Mouse (Mus musculus) forebrain, embryonic 16.5 days (tissue): Measurements from ENCODE around the gene Tfpi2. TPM values are rescaled to one million over a fixed set of nuclear protein-coding genes. Genes with fewer than 3 reads are reported as not detected.

Experiments
- ATAC-seq: fragments of 200-750 bp; cut with Nextera tagmentation; 2 replicates; pipeline ENCODE4 v1.8.0; 2017; ENCODE audit warnings: mild to moderate bottlenecking, moderate library complexity
- H3K27ac ChIP-seq: fragments of 300-500 bp; sonication (generic); 2 replicates; pipeline ENCODE4 v1.5.1; 2014; ENCODE audit warnings: low read length, control low read depth
- H3K27me3 ChIP-seq: fragments of 300-500 bp; sonication (generic); replicated peaks from 2 replicates; pipeline ENCODE4 v1.6.1; 2014; ENCODE audit warnings: low read length; ENCODE audit not compliant: control insufficient read depth, insufficient read depth
- H3K36me3 ChIP-seq: fragments of 300-500 bp; sonication (generic); 2 replicates; pipeline ENCODE4 v1.6.1; 2014; ENCODE audit not compliant: control insufficient read depth, insufficient read depth
- H3K4me1 ChIP-seq: fragments of 300-500 bp; sonication (generic); replicated peaks from 2 replicates; pipeline ENCODE4 v1.6.1; 2014; ENCODE audit warnings: low read length; ENCODE audit not compliant: control insufficient read depth, insufficient read depth
- H3K4me2 ChIP-seq: fragments of 300-500 bp; sonication (generic); 2 replicates; pipeline ENCODE4 v1.6.1; 2014; ENCODE audit warnings: mild to moderate bottlenecking, low read length, control low read depth
- H3K4me3 ChIP-seq: fragments of 300-500 bp; sonication (generic); replicated peaks from 2 replicates; pipeline ENCODE4 v1.5.1; 2014; ENCODE audit warnings: mild to moderate bottlenecking, low read length, control low read depth
- H3K9ac ChIP-seq: fragments of 300-500 bp; sonication (generic); replicated peaks from 2 replicates; pipeline ENCODE4 v1.6.1; 2014; ENCODE audit warnings: low read depth, low read length, control low read depth
- H3K9me3 ChIP-seq: fragments of 300-500 bp; sonication (generic); 2 replicates; pipeline ENCODE4 v1.6.1; 2016; ENCODE audit warnings: low read length; ENCODE audit not compliant: control insufficient read depth
- WGBS: fragments of 180-500 bp; shearing (Covaris S2); extraction: QIAGEN DNeasy Blood & Tissue Kit; methylation state at CpG from one replicate; pipeline ENCODE4 v1.1.7; 2014; 5-methylcytosine and 5-hydroxymethylcytosine counted together
- polyA plus RNA-seq: library from polyadenylated mRNA; unstranded; fragments of >200 nt; fragmentation: Nextera tagmentation; extraction: Ambion mirVana; gene quantifications from 2 replicates; pipeline ENCODE4 v1.2.1, GENCODE M21; 2015

The Tfpi2 gene
- polyA plus RNA-seq, 1 experiment from 2014 or later = 0.46 TPM

DNA sequence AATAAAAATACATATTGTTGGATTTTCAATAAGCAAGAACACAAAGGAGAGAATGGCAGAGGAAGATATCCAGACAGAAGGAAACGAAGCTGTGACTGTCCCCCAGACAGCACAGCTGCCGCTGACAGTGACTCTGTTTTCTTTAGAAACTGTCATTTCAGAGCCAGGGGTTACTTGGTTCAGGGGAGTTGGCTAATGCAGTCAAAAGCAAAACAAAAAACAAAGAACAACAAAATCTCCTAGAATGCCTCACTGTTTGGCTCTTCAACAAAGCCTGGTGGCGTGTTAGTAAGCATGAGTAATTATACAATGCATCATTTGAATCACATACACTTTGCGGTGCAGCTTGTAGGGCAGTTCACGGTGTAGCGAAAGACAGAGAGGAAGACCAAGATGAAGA lies 10.6 kb upstream of the Tfpi2 start:
- no peaks in the 10 kb centered on the region for H3K9me3 ChIP-seq
- ATAC-seq = no peak
- no peak overlapping the region for H3K4me2 ChIP-seq
- no peak overlapping the region for H3K9ac ChIP-seq
- H3K4me1 ChIP-seq = peaks cover 4% of the 10 kb centered on the region
- H3K36me3 ChIP-seq = no peaks in the 10 kb centered on the region
- no peaks in the 10 kb centered on the region for H3K27me3 ChIP-seq
- WGBS = 53% methylated on average over 6 of the region's 6 CpGs
- no peak overlapping the region for H3K4me3 ChIP-seq
- H3K27ac ChIP-seq = no peak overlapping the region

DNA sequence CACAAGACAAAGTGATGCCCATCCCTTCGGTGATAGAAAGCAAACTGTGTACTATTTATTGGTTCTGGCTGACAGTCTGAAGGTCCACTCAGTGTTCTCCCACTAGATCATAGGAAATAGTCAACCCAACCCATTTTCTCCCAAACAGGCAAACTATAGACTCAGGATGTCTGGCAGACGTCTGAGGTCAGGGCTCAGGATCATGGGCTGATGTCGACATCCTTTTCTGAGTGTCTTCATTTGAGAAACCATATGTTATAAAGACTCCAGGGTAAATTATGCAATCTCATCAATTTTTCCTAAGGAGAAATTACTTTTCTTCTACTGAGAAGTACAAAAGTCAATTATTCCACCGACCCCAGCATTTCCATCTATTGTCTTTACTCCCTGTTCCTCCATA lies 9.4 kb upstream of the Tfpi2 start:
- no peaks in the 10 kb centered on the region for H3K36me3 ChIP-seq
- no peak overlapping the region for H3K9ac ChIP-seq
- H3K4me1 ChIP-seq = no peaks in the 10 kb centered on the region
- no peak overlapping the region for H3K4me3 ChIP-seq
- no peak for ATAC-seq
- H3K4me2 ChIP-seq = no peak overlapping the region
- no peak overlapping the region for H3K27ac ChIP-seq
- WGBS = 87% methylated on average over 4 of the region's 4 CpGs
- H3K27me3 ChIP-seq = no peaks in the 10 kb centered on the region
- no peaks in the 10 kb centered on the region for H3K9me3 ChIP-seq

DNA sequence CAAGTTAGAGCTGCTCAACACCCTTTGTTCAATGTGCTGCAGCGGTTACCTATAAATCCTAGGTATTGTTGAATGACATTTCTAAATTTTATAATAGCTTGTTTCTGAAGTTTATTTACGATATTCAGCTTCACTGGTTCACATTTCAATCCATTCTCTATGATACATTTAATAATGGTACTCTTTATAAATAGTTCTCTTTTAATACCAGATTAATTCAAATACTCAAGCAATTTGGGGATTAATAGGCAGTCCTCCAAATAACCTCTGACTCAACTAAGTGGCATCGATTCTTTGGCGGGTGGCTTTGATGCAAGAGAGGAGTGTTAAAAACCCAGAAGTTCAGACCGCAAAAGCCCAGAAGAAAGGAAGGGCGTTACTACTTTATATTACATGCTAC lies 4.8 kb upstream of the Tfpi2 start, which contains the start of gene Gngt1:
Gene Gngt1, plus strand, starts transcription at position 301 of the 400 bp plus-strand sequence.
- ATAC-seq = no peak
- Histone ChIP-seq H3K36me3 (no peaks in the 10 kb centered on the region), H3K4me1 (no peaks in the 10 kb centered on the region), H3K4me2 (no peak within 1 kb of the TSS), H3K9me3 (no peaks in the 10 kb centered on the region), H3K27me3 (no peaks in the 10 kb centered on the region), H3K9ac (no peak within 1 kb of the TSS), H3K4me3 (no peak within 1 kb of the TSS), H3K27ac (no peak within 1 kb of the TSS)
- WGBS = 80% methylated on average over 6 of the region's 6 CpGs

DNA sequence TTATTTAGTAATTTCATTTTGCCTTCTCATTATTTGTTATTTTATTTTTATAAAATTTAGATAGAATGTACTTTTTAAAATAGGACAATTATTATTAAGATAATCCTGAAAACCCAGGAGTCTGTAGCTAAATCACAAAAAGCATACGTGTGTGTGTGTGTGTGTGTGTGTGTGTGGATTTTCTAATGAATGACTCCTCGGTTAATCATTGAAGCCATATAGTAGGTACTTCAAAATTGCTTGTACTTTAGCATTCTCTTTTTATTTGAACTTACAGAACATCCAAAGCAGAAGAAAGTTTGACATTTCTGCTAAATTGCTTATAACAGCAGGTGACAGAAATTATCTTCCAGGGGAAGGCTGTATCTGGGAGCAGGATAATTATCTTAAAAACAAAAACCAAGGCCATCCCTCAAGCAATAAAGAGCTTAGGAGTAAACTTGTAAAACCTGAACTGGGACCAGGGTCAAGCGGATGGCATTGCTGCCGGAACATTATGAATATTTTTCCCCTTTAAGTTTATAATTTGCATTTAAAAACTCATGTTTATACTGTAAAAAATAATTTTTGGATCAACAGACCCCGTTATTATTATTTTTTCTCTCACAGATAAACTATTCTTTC lies 5.9 kb downstream of the Tfpi2 start:
- no peaks in the 10 kb centered on the region for H3K9me3 ChIP-seq
- WGBS = 93% methylated on average over 5 of the region's 5 CpGs
- no peaks in the 10 kb centered on the region for H3K36me3 ChIP-seq
- H3K27ac ChIP-seq = no peak overlapping the region
- no peaks in the 10 kb centered on the region for H3K27me3 ChIP-seq
- no peaks in the 10 kb centered on the region for H3K4me1 ChIP-seq
- H3K9ac ChIP-seq = no peak overlapping the region
- ATAC-seq = no peak
- H3K4me3 ChIP-seq = no peak overlapping the region
- no peak overlapping the region for H3K4me2 ChIP-seq

DNA sequence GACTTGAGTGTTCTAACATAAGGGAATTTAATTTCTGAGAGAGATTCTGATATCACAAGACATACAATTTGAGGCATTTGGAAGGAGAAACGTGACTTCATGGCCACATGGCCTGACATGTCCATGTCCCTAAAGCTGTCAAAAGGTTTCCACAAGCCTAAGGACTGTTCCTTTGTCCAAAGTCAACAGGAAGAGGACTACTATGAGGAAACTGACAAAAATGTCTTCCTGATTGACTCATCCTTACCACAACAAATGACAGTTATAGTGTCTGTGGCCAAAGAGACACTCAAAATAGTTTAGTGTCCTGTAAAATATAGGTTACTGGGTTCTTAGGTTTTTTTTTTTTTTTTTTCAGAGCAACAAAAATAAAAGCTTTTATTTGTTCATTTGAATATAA lies 15.0 kb downstream of the Tfpi2 start:
- H3K4me3 ChIP-seq = no peak overlapping the region
- 81% methylated on average over 1 of the region's 1 CpGs for WGBS

DNA sequence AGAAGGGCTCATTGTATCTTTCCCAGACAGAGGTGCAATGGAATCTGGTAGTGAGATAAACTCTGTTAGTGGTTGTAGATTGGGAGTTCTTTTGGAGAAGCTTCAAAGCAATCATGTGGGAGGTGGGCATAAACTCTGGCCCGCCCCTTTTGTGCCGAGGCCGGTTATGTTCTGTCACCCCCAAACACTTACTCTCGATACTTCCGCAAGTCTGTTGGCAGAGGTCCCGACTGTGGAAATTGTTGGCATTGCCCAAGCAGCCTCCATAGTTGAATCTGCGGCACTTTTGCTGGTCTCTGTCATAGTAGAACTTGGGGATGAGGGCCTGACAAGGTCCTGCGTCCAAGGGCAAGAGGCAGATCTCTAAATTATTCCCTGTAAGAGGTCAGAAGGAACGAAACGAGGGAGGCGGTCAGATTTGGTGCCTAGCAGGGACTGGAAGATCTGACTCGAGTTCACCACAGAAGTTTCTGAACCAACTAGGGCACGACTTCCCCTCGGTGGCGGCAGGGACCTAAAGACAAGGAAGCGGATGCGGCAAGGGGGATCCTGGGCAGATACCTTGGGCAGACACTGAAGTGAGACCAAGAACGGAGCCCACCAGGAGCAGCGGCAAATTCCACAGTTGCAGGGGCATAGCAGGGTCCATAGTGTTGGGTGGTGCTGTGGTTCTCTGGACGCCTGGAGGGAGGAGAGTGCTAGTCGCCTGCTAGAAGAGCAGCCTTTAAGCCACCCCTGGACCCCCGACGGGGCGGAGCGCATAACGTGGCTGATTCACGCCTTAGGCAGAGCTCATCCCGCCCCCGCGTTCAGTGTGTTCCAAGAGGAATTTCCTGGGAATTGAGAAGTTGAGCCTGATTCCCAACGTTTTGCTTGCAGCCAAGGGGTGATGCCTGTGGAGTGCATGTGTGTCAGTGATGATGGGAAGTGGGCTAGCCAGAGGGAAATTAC lies 20.8 kb downstream of the Tfpi2 start:
- Histone ChIP-seq H3K4me3 (no peak overlapping the region), H3K4me1 (no peaks in the 10 kb centered on the region), H3K27me3 (no peaks in the 10 kb centered on the region; the same call in 1 of the 2 replicates), H3K9ac (no peak overlapping the region), H3K27ac (no peak overlapping the region), H3K9me3 (no peaks in the 10 kb centered on the region), H3K36me3 (no peaks in the 10 kb centered on the region), H3K4me2 (peak overlapping the region; percentile 32)
- WGBS = 30% methylated on average over 31 of the region's 31 CpGs
- ATAC-seq = no peak

More for the DNA sequence above, 15.0 kb downstream of the Tfpi2 start:
- no peaks in the 10 kb centered on the region for H3K27me3 ChIP-seq
- no peak overlapping the region for H3K27ac ChIP-seq
- H3K9ac ChIP-seq = no peak overlapping the region
- no peaks in the 10 kb centered on the region for H3K4me1 ChIP-seq
- no peak overlapping the region for H3K4me2 ChIP-seq
- ATAC-seq = no peak
- no peaks in the 10 kb centered on the region for H3K36me3 ChIP-seq
- no peaks in the 10 kb centered on the region for H3K9me3 ChIP-seq

DNA sequence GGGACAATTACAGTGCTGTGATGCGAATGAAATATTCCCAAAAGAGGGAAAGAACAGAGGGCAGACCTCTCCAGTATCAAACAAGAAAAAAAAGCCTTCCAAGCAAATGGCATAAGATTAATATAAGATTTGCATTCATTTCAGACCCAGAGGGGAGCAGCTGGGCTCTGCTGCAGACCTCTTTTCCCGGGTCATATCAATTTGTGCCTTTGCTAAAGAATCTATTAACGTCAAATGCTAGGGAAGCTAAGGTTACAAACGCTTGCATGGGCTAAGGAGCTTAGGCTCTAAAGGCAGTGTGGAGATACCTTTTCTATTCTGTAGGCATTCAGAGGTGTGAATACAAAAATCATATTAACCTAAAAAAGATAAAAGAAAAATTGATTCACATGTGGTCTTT lies 33.8 kb downstream of the Tfpi2 start:
- Histone ChIP-seq H3K9me3 (no peaks in the 10 kb centered on the region), H3K4me2 (no peak overlapping the region), H3K9ac (no peak overlapping the region), H3K27me3 (no peaks in the 10 kb centered on the region), H3K4me1 (no peaks in the 10 kb centered on the region), H3K4me3 (no peak overlapping the region), H3K36me3 (no peaks in the 10 kb centered on the region), H3K27ac (no peak overlapping the region)
- WGBS = 59% methylated on average over 4 of the region's 4 CpGs
- ATAC-seq = no peak

DNA sequence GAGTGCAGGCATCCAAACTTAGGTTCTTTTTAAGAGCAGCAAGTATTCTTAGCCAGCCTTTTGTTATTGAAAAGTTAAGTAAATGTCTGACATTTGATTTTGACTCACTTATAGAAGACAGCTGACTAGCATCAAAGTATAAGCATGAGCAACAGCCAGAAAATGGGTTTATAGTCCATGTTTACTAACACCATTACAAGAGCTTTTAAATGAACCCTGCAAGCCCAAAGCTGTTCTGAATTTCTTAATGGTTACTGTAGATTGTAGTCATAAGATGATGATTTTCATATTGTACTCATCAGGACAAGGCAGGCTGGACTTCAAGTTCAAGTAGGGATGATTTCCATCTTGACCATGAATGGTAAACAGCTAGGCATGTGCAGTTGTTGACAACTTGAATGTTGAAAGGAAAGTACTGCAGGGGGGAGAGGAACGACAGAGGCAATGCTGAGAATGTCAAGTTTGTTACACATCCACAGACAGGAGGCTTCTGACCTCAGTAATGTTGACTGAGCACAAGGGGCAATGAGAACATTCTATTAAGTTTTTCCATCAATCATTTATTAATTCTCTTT lies 52.5 kb downstream of the Tfpi2 start:
- no peak for ATAC-seq
- Histone ChIP-seq H3K9ac (no peak overlapping the region), H3K4me1 (no peaks in the 10 kb centered on the region), H3K9me3 (no peaks in the 10 kb centered on the region), H3K36me3 (no peaks in the 10 kb centered on the region), H3K27me3 (no peaks in the 10 kb centered on the region), H3K4me3 (no peak overlapping the region), H3K27ac (no peak overlapping the region), H3K4me2 (no peak overlapping the region)
- WGBS = 67% methylated on average over 1 of the region's 1 CpGs

DNA sequence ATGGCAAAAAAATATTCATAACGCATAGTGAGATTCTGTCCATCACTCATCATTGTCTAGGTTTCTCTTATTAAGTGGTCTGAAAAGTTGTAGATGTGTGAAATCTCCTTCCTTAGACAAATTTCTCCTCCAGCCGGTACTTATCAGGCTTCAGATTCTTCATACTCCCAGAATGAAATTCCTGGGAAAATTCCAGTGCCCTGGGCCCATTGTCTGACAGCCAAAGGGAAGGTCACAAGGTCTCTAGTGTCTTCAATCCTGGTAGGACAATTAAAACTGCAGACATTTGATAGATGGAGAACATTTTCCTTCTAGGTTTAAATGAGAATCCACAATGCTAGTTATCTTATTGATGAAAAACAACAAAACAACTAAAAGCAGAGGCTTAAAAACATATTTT lies 53.1 kb downstream of the Tfpi2 start:
- no peak for ATAC-seq
- H3K4me2 ChIP-seq = no peak overlapping the region
- WGBS = 76% methylated on average over 2 of the region's 2 CpGs
- no peaks in the 10 kb centered on the region for H3K4me1 ChIP-seq
- no peaks in the 10 kb centered on the region for H3K36me3 ChIP-seq
- H3K4me3 ChIP-seq = no peak overlapping the region
- no peak overlapping the region for H3K27ac ChIP-seq
- no peaks in the 10 kb centered on the region for H3K9me3 ChIP-seq
- H3K9ac ChIP-seq = no peak overlapping the region
- H3K27me3 ChIP-seq = no peaks in the 10 kb centered on the region
